Mouse (Mus musculus) E14TG2a.4 (cell line): ENCODE data around the gene Slc8a1.

ENCODE experiments used
- H3K27me3 ChIP-seq: 2 replicates; pipeline ENCODE4 v1.6.1; 2014; ENCODE audit warnings: low read length, control low read depth; ENCODE audit not compliant: insufficient read depth
- H3K36me3 ChIP-seq: 2 replicates; pipeline ENCODE4 v1.6.1; 2014; ENCODE audit warnings: low read length, control low read depth; ENCODE audit not compliant: insufficient read depth
- H3K4me1 ChIP-seq: replicated peaks from 2 replicates; pipeline ENCODE4 v1.6.1; 2014; ENCODE audit warnings: low read depth, low read length, control low read depth
- H3K4me3 ChIP-seq: replicated peaks from 2 replicates; pipeline ENCODE4 v1.5.1; 2014; ENCODE audit warnings: mild to moderate bottlenecking, low read length
- H3K9me3 ChIP-seq: 2 replicates; pipeline ENCODE4 v1.6.1; 2014; ENCODE audit warnings: low read length, control low read depth
- CTCF ChIP-seq: conservative IDR thresholded peaks from 2 replicates; pipeline ENCODE4 v1.5.1; 2014; ENCODE audit warnings: low read length
- NANOG ChIP-seq: IDR thresholded peaks from 2 replicates; pipeline ENCODE4 v1.6.1; 2014; ENCODE audit warnings: borderline replicate concordance, low read length, mixed read lengths
- POU5F1 ChIP-seq: IDR thresholded peaks from 2 replicates; pipeline ENCODE4 v1.6.1; 2014; ENCODE audit warnings: low read length, borderline replicate concordance

Slc8a1 gene

DNA sequence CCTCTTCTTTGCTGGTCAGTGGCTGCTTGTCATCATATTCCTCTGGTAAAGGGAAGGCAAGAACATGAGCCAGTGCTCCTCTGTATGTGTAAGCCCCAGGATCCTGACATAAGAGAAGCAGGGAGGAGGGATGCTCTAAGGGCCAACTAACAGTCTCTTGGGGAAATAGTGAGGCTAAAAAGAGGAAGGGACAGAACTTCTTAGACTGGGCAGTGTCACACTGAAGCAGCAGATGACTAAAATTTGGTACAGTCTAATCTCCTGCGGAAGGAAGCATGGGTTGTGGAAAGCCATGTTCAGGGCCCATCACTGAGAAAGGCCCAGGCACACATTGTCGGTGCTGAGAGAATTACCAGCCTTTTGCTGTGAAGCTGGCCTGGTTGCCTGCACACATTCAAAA lies 305.4 kb downstream of the Slc8a1 start:
- Histone ChIP-seq H3K36me3 (no peaks in the 10 kb centered on the region), H3K4me3 (no peak overlapping the region), H3K9me3 (no peaks in the 10 kb centered on the region), H3K27me3 (no peaks in the 10 kb centered on the region), H3K4me1 (peaks cover 2% of the 10 kb centered on the region; the same call in 1 of the 2 replicates)
- TF ChIP-seq POU5F1 (no peak), NANOG (no peak), CTCF (no peak)

DNA sequence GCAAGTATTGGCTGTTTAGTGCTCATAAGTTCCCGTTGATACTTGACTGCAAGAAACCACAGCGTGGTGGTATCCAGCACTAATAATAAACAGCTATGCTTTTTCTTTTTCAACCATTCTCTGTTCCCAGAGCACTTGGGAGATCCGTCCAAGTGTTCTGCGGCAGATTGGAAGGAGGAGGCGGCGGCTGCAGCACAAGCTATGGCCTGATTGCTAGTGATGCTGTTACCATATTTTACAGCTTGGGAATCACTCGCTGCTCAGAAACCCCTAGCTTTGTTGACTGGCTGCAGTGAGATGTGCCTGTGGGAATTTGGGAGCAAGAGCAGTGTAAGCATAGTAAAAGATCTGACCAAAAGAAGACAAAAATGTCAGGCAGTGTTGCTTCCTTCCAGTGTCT lies 310.9 kb downstream of the Slc8a1 start:
- TF ChIP-seq CTCF (no peak), POU5F1 (no peak), NANOG (no peak)
- no peaks in the 10 kb centered on the region for H3K9me3 ChIP-seq
- H3K4me3 ChIP-seq = no peak overlapping the region
- H3K27me3 ChIP-seq = no peaks in the 10 kb centered on the region
- no peaks in the 10 kb centered on the region for H3K4me1 ChIP-seq
- H3K36me3 ChIP-seq = no peaks in the 10 kb centered on the region

DNA sequence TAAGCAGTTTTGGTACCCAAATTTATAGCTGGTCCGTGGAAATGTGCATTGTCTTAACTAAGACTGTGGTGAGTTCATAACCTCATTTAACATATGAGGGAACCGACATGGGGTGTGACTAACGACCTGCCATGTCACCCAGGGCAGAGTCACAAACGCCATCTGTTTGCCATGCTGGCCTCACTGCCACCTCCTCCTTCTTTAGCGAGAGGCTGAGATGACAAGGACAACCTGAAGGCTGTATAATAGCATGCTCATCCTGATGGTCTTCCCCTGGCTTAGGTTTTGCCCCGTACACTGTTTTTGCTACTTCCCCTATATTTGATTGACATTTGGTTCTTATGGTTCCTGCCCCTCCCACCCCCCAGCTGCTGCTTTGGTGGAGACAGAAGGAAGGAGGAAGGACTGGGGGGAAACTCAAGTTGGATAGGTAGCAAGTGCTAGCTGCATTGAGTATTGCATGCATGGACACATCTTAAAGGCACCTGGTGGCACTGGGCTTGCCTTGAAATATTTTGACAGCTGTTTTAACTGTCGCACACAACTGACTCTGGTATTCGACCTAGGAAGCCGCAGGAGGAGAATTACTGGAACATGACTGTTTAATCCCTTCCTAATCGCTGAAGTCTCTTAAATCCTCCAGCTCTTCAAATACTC lies 313.8 kb downstream of the Slc8a1 start:
- Histone ChIP-seq H3K4me3 (no peak overlapping the region), H3K4me1 (no peaks in the 10 kb centered on the region), H3K36me3 (no peaks in the 10 kb centered on the region), H3K9me3 (no peaks in the 10 kb centered on the region), H3K27me3 (no peaks in the 10 kb centered on the region)
- TF ChIP-seq POU5F1 (no peak), CTCF (no peak), NANOG (no peak)

DNA sequence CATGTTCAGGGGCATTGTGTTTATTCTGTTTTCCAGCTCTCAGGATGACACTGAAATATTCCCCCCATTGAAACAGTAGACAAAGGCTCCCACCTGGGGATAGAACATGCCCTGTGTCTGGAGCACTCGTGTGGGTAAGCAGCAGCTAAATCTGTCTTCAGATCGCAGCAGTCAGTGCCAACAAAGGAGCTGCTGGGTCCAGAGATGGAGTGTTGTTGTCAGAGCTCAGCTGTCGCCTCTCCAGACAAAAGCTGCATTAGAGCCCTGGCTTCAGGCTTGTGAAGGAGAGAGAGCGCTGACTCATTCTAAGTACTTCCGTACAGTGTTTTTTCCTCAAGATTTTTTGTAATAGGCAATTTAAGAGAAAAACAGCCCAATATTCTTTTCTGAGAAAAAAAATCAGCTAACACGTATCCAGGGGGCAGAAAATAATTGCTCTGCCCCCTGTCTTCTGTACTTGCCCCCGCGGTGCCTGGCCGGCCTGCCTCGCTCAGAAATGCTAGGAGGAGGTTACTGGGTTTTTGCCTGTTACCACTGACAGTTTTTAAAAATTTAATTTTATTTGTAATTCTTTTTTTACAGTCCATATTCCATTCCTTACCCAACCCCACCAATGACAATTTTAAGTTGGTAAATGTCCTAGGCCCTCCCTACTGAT lies 318.2 kb downstream of the Slc8a1 start:
- no peaks in the 10 kb centered on the region for H3K27me3 ChIP-seq
- H3K9me3 ChIP-seq = no peaks in the 10 kb centered on the region
- H3K4me3 ChIP-seq = no peak overlapping the region
- TF ChIP-seq NANOG (no peak), POU5F1 (no peak), CTCF (no peak)
- no peaks in the 10 kb centered on the region for H3K4me1 ChIP-seq
- no peaks in the 10 kb centered on the region for H3K36me3 ChIP-seq

DNA sequence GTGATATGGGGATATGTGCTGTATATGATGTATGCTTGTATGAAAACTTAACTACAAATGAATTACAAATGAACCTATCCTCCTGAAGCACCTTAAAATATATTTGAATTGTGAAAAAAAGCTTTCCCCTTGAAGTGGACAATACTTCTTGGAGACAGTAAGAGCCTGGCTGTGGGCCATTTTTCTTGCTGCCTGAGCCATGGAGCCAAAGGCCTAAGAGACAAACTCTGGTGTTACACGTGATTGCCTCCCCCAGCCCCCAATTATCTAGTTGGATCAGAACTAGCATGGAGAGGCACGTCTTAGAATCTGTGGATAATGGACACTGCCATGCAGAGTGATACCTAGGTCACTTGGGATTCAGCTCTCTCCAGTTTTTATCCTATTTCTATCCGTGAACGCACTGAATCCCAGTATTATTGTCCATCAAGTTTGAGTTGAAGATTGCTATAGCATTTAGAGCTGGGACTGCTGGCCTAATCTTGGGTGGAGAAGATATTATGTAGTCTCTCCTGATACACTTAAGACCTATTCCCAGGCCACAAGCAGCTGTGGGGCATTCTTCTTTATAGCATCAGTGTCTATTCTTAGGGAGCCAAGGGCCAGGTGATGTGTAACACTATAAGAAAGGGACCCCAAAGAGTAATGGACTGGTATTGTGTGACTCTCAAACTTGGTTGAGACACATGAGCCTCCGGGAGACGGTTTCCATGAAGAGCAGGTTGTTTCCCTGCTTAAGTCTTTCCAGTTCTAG lies 321.6 kb downstream of the Slc8a1 start:
- Histone ChIP-seq H3K4me1 (no peaks in the 10 kb centered on the region), H3K9me3 (peaks cover 13% of the 10 kb centered on the region), H3K36me3 (no peaks in the 10 kb centered on the region), H3K27me3 (no peaks in the 10 kb centered on the region), H3K4me3 (no peak overlapping the region)
- TF ChIP-seq POU5F1 = no peak
- no peak for TF ChIP-seq NANOG
- TF ChIP-seq CTCF = no peak

DNA sequence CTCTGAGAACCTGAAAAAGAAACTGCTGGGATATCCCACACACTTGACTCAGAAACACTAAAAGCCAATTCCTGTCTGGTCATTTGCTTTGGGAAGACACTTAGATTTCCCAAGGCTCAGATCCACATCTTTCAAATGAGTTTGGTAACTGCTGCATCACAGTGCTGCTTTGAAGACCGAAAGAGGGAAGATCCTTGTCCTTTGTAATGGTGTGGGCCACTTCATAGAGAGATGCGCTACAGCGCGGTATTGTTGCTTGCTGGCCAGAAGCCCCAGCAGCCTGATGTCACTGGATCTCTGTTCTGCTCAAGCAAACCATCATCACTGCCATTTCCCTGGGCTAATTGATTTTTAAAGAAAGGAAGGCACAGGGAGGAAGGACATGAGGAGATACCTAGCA lies 325.4 kb downstream of the Slc8a1 start:
- Histone ChIP-seq H3K36me3 (no peaks in the 10 kb centered on the region), H3K9me3 (peaks cover 13% of the 10 kb centered on the region), H3K4me3 (no peak overlapping the region), H3K27me3 (no peaks in the 10 kb centered on the region), H3K4me1 (no peaks in the 10 kb centered on the region)
- TF ChIP-seq NANOG = no peak
- no peak for TF ChIP-seq CTCF
- TF ChIP-seq POU5F1 = no peak

DNA sequence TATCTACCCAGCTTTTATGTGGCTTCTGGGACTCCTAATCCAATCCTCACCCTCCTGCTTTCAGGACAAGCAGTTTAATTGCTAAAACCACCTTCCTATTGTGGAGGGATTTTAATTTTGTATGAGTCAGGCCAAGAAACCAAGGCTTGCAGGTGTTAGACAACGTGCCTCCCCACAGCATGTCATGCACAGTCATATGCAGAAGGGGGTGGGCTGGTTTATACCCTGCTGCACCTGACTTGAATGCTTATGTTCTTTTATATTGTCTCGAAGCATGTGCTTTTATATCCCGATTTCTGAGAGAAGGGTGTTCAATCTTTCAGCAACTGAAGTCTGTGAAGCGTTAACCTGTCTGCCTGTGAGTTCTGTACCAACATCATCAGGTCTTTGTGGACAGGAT lies 334.0 kb downstream of the Slc8a1 start:
- H3K36me3 ChIP-seq = no peaks in the 10 kb centered on the region
- H3K27me3 ChIP-seq = no peaks in the 10 kb centered on the region
- H3K4me3 ChIP-seq = no peak overlapping the region
- no peaks in the 10 kb centered on the region for H3K4me1 ChIP-seq
- H3K9me3 ChIP-seq = no peaks in the 10 kb centered on the region
- no peak for TF ChIP-seq POU5F1
- TF ChIP-seq NANOG = no peak
- TF ChIP-seq CTCF = no peak

DNA sequence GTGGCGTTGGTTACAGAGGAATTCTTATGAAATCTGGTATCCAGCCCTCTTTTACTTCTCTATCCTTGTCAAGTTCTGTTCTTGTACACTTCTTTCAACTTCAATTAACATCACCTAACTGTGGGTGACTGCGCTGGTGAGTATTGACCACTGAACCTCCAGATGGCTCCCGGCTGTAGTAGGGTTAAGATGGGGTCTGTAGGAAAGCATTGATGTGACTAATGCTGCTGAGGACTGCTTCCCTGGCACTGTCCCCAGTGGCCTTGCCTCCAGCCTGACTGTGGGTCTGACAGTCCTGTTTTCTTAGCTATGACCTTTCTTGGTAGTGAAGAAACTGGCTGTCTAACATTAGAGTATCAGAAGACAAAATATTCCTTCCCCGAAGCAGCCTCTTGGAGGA lies 335.1 kb downstream of the Slc8a1 start:
- Histone ChIP-seq H3K4me1 (no peaks in the 10 kb centered on the region), H3K27me3 (no peaks in the 10 kb centered on the region), H3K36me3 (no peaks in the 10 kb centered on the region), H3K9me3 (no peaks in the 10 kb centered on the region), H3K4me3 (no peak overlapping the region)
- no peak for TF ChIP-seq CTCF
- no peak for TF ChIP-seq POU5F1
- no peak for TF ChIP-seq NANOG

DNA sequence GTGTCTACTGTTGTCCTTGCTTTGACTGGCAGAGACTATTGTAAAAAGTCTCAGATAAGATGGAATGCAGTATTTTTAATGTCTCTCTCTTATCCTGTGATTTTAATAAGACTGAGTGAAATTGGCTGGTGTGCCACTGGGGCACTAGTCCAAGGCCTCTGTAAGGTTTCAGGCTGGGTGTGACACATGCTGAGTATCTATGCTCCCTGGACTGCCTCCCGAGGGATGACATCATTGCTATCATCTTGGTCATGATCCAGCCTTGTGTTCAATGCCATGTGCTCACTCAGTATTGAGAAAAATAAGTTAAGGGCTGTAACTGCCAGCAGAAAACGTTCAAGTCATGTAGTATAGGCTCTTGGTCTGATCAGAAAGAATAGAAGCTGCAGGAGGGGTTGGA lies 335.5 kb downstream of the Slc8a1 start:
- no peak overlapping the region for H3K4me3 ChIP-seq
- H3K36me3 ChIP-seq = no peaks in the 10 kb centered on the region
- H3K27me3 ChIP-seq = no peaks in the 10 kb centered on the region
- H3K4me1 ChIP-seq = no peaks in the 10 kb centered on the region
- no peaks in the 10 kb centered on the region for H3K9me3 ChIP-seq
- no peak for TF ChIP-seq POU5F1
- TF ChIP-seq CTCF = no peak
- TF ChIP-seq NANOG = no peak
